Mouse (Mus musculus) lung, postnatal 0 days (tissue): ENCODE results near the gene Rptor. TPM values are rescaled to one million over a fixed set of nuclear protein-coding genes. Genes with fewer than 3 reads are reported as not detected.

ENCODE experiments used
- ATAC-seq: fragments of 200-750 bp; cut with Nextera tagmentation; 2 replicates; pipeline ENCODE4 v1.8.0; 2017; ENCODE audit warnings: moderate library complexity
- DNase-seq: peaks from one replicate; pipeline ENCODE4 v3.0.0-alpha.2; 2016; ENCODE audit warnings: low spot score
- H3K27ac ChIP-seq: fragments of 300-500 bp; sonication (generic); 2 replicates; pipeline ENCODE4 v1.5.1; 2014; ENCODE audit warnings: antibody characterized with exemption, mild to moderate bottlenecking, low read length, mixed read lengths
- H3K27me3 ChIP-seq: fragments of 300-500 bp; sonication (generic); replicated peaks from 2 replicates; pipeline ENCODE4 v1.6.1; 2014; ENCODE audit warnings: low read length, mixed read lengths; ENCODE audit not compliant: insufficient read depth
- H3K36me3 ChIP-seq: fragments of 300-500 bp; sonication (generic); 2 replicates; pipeline ENCODE4 v1.6.1; 2014; ENCODE audit warnings: low read length, mixed read lengths; ENCODE audit not compliant: insufficient read depth
- H3K4me1 ChIP-seq: fragments of 300-500 bp; sonication (generic); 2 replicates; pipeline ENCODE4 v1.6.1; 2014; ENCODE audit warnings: antibody characterized with exemption, low read depth, low read length, mixed read lengths; ENCODE audit not compliant: insufficient read depth
- H3K4me2 ChIP-seq: fragments of 300-500 bp; sonication (generic); replicated peaks from 2 replicates; pipeline ENCODE4 v1.6.1; 2014; ENCODE audit warnings: low read depth, mild to moderate bottlenecking, low read length, moderate library complexity, mixed read lengths
- H3K4me3 ChIP-seq: fragments of 300-500 bp; sonication (generic); 2 replicates; pipeline ENCODE4 v1.5.1; 2014; ENCODE audit warnings: low read depth, low read length
- H3K9ac ChIP-seq: fragments of 300-500 bp; sonication (generic); replicated peaks from 2 replicates; pipeline ENCODE4 v1.6.1; 2014; ENCODE audit warnings: low read depth, mild to moderate bottlenecking
- H3K9me3 ChIP-seq: fragments of 300-500 bp; sonication (generic); 2 replicates; pipeline ENCODE4 v1.6.1; 2016; ENCODE audit warnings: low read length, mixed read lengths
- CTCF ChIP-seq: IDR thresholded peaks from 2 replicates; pipeline ENCODE4 v1.5.1; 2016; ENCODE audit warnings: antibody characterized with exemption, mild to moderate bottlenecking
- EP300 ChIP-seq: IDR thresholded peaks from 2 replicates; pipeline ENCODE4 v1.6.1; 2016; ENCODE audit warnings: antibody characterized with exemption, mild to moderate bottlenecking, control low read depth
- WGBS: fragments of 180-500 bp; shearing (Covaris S2); extraction: QIAGEN DNeasy Blood & Tissue Kit; methylation state at CpG from one replicate; pipeline ENCODE4 v1.1.7; 2014; 5-methylcytosine and 5-hydroxymethylcytosine counted together
- polyA plus RNA-seq: library from polyadenylated mRNA; unstranded; fragments of >200 nt; fragmentation: Nextera tagmentation; extraction: Ambion mirVana; gene quantifications from 2 replicates; pipeline ENCODE4 v1.2.1, GENCODE M21; 2015

Gene Rptor
- polyA plus RNA-seq, 1 experiment from 2014 or later = 5.3 TPM

DNA sequence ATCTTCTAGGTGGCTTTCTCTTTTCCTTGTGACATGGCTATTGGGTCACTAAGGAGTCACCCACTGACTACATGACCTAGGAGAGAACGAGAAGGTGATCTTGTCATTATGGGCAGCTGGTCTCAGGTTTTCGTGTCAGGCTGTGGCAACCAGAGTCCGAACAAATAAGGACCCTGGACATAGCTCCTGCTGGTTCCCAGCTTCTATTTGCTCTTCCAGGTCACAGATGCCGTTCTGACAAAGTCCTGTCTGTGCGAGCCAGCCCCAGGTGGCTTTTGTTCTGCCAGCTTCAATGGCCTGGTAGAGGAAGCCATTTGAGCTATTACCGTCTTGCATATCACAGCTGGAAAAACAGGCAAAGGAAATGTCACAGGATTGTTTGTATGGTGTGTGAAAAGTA is 40.4 kb upstream of the Rptor start:
- Histone ChIP-seq H3K27ac (no peak overlapping the region), H3K9ac (no peak overlapping the region), H3K36me3 (no peaks in the 10 kb centered on the region), H3K9me3 (no peaks in the 10 kb centered on the region), H3K4me3 (no peak overlapping the region), H3K4me2 (no peak overlapping the region), H3K4me1 (no peaks in the 10 kb centered on the region), H3K27me3 (no peaks in the 10 kb centered on the region)
- WGBS = 49% methylated on average over 6 of the region's 6 CpGs
- ATAC-seq = no peak
- no peak for DNase-seq
- TF ChIP-seq CTCF (no peak), EP300 (no peak)

DNA sequence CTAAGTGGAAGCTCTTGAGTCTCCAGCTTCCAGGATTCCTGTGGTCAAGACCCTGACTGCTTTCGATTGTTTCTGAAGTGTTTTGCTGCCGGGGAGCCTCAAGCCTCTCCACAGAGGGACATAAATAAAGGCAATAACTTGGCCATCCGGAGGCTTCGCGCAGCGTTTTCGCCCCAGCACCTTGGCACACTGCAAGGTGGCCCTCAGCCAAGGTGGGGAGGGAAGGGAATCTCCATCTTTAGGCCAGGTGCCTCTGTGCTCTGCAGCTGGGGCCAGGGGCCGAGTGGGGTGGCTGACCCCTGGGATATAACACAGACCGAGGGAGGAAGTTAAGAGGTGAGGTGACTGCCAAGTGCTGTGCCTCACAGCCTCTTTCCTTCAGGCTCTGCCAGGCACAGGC is 39.5 kb upstream of the Rptor start:
- H3K9ac ChIP-seq = no peak overlapping the region
- DNase-seq (no peak), ATAC-seq (no peak)
- no peak overlapping the region for H3K4me3 ChIP-seq
- TF ChIP-seq EP300 (no peak), CTCF (no peak)
- H3K36me3 ChIP-seq = no peaks in the 10 kb centered on the region
- no peak overlapping the region for H3K4me2 ChIP-seq
- no peaks in the 10 kb centered on the region for H3K4me1 ChIP-seq
- H3K9me3 ChIP-seq = no peaks in the 10 kb centered on the region
- 43% methylated on average over 9 of the region's 9 CpGs for WGBS
- H3K27me3 ChIP-seq = no peaks in the 10 kb centered on the region
- no peak overlapping the region for H3K27ac ChIP-seq

DNA sequence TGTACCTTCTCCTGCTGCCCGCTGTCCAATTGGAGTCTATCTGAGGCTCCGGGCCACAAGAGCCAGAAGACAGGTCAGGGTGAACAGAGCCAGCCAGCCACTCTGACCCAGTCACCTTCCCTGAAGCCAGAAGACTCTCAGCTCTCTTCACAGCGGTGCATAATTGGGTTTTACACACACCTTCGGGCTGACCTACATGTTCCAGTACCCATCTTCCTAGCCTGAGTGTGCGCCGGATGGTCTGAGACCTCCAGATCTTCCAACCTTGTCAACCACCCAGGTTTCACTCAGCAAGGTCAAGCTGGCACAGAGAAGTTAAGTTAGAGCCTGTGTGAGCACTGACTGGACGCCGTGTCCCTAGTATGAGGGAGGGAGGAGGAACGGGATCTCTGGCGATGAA is 38.3 kb upstream of the Rptor start:
- Histone ChIP-seq H3K27ac (no peak overlapping the region), H3K4me1 (no peaks in the 10 kb centered on the region), H3K36me3 (no peaks in the 10 kb centered on the region), H3K27me3 (no peaks in the 10 kb centered on the region), H3K9me3 (no peaks in the 10 kb centered on the region), H3K9ac (no peak overlapping the region), H3K4me2 (no peak overlapping the region), H3K4me3 (no peak overlapping the region)
- ATAC-seq (no peak), DNase-seq (no peak)
- WGBS = 90% methylated on average over 10 of the region's 10 CpGs
- TF ChIP-seq CTCF (no peak), EP300 (no peak)

DNA sequence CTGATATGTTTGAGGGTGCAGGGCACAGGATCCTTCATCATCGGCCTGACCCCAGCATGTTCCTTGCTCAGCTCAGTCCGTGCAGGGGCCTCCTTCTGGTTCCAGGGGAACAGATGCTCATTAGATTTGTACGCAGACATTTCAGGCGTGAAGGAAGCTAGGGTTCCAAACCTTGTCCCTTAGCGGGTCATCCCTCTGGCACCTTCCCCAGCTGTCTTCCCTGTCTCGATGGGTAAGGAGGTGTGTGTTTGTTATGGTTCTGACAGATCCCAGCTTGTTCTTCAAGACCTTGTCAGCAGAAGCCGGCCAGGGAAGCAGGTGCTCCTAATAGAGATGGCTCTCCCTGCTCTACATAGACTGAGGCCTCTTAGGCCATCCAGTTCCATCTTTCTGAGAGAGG is 37.7 kb upstream of the Rptor start:
- DNase-seq (no peak), ATAC-seq (no peak)
- Histone ChIP-seq H3K27me3 (no peaks in the 10 kb centered on the region), H3K36me3 (no peaks in the 10 kb centered on the region), H3K4me1 (no peaks in the 10 kb centered on the region), H3K9ac (no peak overlapping the region), H3K4me3 (no peak overlapping the region), H3K4me2 (no peak overlapping the region), H3K9me3 (no peaks in the 10 kb centered on the region), H3K27ac (no peak overlapping the region)
- WGBS = 55% methylated on average over 7 of the region's 7 CpGs
- TF ChIP-seq EP300 (no peak), CTCF (no peak)

DNA sequence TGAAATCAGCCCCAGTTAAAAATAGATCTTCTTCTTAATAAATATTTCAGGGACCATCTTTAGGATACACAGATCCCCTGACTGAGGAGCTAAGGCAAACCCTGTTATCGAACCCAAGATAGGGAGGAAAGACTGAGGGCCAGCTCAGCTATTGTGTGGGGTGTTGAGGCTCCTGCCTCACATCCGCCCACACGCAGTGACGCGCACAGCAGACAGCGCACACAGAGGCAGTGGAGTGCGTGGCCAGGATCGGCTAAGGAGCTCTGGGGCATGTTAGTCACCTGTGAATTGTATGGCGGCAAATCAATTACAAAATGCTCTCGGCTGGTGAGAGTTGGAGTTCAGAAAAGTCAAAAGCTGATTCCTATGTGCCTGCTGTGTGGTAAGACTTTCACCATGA is 37.0 kb upstream of the Rptor start:
- H3K4me2 ChIP-seq = no peak overlapping the region
- no peaks in the 10 kb centered on the region for H3K36me3 ChIP-seq
- H3K9ac ChIP-seq = no peak overlapping the region
- H3K4me1 ChIP-seq = no peaks in the 10 kb centered on the region
- H3K27ac ChIP-seq = no peak overlapping the region
- no peaks in the 10 kb centered on the region for H3K27me3 ChIP-seq
- no peak overlapping the region for H3K4me3 ChIP-seq
- no peaks in the 10 kb centered on the region for H3K9me3 ChIP-seq
- no peak for ATAC-seq
- WGBS = 42% methylated on average over 10 of the region's 10 CpGs
- TF ChIP-seq EP300 (no peak), CTCF (no peak)
- no peak for DNase-seq

DNA sequence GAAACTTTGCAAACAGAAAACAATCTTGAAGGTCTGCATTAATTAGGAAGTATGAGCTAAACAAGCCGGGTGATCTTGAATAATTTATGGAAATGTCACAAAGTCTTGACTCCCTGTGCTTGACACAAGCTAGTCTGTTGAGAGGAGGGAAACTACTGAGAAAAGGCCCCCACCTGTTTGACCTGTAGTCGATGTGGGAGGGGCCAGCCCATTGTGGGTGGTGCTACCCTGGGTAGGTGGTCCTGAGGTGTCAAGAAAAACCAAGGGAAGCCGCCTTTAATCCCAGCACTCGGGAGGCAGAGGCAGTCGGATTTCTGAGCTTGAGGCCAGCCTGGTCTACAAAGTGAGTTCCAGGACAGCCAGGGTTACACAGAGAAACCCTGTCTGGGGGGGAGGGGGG is 36.5 kb upstream of the Rptor start:
- no peak for ATAC-seq
- Histone ChIP-seq H3K9ac (no peak overlapping the region), H3K4me2 (no peak overlapping the region), H3K4me1 (no peaks in the 10 kb centered on the region), H3K27ac (no peak overlapping the region), H3K4me3 (no peak overlapping the region), H3K36me3 (no peaks in the 10 kb centered on the region), H3K9me3 (no peaks in the 10 kb centered on the region), H3K27me3 (no peaks in the 10 kb centered on the region)
- WGBS = 47% methylated on average over 5 of the region's 5 CpGs
- no peak for TF ChIP-seq CTCF
- TF ChIP-seq EP300 = no peak
- DNase-seq = no peak

DNA sequence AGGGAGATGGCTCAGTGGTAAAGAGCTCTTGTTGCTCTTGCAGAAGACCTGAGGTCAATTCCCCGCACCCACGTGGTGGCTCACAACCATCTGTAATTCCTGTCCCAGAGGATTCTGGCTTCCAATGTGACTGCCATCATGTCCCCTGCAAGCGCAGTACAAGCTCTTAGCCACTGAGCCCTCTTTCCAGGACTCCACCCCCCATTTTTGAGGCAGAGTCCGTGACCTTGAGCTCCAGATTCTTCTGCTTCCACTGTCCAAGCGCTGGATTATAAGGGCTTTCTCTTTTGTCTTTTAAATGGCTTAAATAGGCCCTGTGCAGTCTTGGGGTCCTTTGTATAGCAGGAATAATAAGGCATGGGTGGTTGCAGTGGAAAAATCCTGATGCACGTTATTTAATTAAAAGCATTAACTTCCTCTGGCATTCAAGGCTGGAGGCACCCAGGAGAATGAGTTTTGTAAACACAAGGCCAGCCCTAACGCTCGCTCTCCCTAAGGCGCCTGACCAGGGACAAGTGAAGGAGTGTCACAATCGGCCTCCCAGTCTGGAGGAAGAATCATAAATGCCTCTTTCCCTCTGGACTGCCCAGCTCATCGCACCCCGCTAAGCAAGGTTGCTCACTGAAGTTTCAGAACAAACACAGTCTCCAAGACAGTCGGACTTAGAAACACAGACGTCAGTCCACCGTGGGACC is 30.2 kb upstream of the Rptor start:
- 57% methylated on average over 15 of the region's 15 CpGs for WGBS
- no peaks in the 10 kb centered on the region for H3K36me3 ChIP-seq

More for the DNA sequence above, 30.2 kb upstream of the Rptor start:
- Histone ChIP-seq H3K9me3 (no peaks in the 10 kb centered on the region), H3K27me3 (no peaks in the 10 kb centered on the region), H3K27ac (no peak overlapping the region), H3K4me3 (no peak overlapping the region), H3K9ac (no peak overlapping the region), H3K4me2 (no peak overlapping the region), H3K4me1 (no peaks in the 10 kb centered on the region)
- no peak for TF ChIP-seq CTCF
- no peak for TF ChIP-seq EP300
- ATAC-seq (no peak), DNase-seq (no peak)
